Mouse (Mus musculus) kidney, adult 2 months (tissue): ENCODE results near the gene Ell.

Experiments
- CTCF ChIP-seq: fragments of 200-500 bp; conservative IDR thresholded peaks from 2 replicates; pipeline ENCODE4 v1.5.1; 2011; ENCODE audit warnings: low read depth, mild to moderate bottlenecking, control low read depth, low read length, moderate library complexity, mixed read lengths; ENCODE audit not compliant: insufficient read depth, insufficient read length
- POLR2A ChIP-seq: fragments of 200-500 bp; IDR thresholded peaks from one replicate; pipeline ENCODE4 v1.6.1; 2011; ENCODE audit warnings: low read depth, low read length, control low read depth

GRCm38 (mm10) chr8:70598722-70599121 lies 59.5 kb downstream of the Ell start:
- TF ChIP-seq CTCF: no peak
- no peak for TF ChIP-seq POLR2A
